Mouse (Mus musculus) mouse embryonic stem cell (cell line): ENCODE results near the gene Fbxo34.

Experiments
- in situ Hi-C, 2 experiments: fragments of 300-500 bp; cut with MboI; formaldehyde crosslinking; loops; 1 replicate in 1 of 2; 3 replicates in 1 of 2; pipeline ENCODE4 v1.14.3; 2019 to 2020; ENCODE audit warnings: low sequenced_read_pairs in 2 of 2, low pct_unique_long_range_greater_than_20kb in 1 of 2, mixed read lengths in 1 of 2; ENCODE audit not compliant: unreplicated experiment in 1 of 2

The Fbxo34 gene

DNA sequence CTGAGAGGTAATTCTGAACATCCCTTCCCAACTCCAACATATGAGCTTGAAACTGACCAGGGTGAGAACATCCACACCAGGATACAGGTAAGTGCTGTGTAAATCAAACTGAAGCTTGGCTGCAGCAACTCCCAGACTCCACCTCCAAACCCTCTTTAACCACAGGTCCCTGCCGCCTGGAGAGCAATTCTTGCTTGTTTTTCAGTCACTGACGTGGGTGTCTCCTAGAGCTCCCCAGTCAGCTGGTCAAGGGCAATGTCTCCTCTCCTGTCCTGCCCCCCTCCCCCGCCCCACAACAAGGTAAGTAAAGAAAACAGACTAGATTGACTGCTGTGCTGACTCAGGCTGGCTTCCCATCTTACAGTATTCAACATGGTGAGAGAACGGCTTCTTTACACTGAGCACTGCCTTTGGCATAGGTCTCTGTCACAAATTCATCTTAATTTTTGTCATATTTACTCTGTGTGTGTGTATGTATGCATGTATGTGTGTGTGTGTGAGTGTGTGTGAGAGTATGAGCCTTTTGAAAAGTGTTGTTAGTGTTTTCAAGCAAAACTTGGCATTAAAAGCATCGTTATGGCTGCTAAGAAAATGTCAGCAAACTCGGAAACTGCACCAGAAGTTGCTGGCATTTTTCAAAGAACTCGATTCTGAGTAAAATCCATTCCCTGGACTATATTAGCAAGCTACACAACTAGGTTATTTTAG lies 15.4 kb downstream of the Fbxo34 start:
- in situ Hi-C loops, result no loop called here

DNA sequence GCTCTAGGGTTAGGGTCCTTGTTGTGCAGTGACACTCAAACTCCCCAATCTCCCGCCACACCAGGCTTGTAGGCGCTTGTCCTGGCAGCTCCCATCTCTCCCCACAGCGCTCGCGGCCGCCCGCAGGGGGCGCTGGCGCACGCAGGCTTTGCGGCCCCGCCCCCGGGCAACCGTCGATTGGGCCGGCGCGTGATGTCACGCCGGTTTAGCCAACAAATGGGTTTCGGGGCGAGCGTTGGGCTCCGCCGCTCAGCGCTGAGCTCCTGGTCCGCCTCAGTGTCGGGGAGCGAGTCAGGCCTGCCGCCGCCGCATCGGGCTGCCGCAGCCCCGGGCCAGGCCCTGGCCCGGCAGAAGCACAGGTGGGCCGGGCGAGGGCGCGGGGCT lies 22.1 kb downstream of the Fbxo34 start:
- in situ Hi-C loops, result no loop called here

DNA sequence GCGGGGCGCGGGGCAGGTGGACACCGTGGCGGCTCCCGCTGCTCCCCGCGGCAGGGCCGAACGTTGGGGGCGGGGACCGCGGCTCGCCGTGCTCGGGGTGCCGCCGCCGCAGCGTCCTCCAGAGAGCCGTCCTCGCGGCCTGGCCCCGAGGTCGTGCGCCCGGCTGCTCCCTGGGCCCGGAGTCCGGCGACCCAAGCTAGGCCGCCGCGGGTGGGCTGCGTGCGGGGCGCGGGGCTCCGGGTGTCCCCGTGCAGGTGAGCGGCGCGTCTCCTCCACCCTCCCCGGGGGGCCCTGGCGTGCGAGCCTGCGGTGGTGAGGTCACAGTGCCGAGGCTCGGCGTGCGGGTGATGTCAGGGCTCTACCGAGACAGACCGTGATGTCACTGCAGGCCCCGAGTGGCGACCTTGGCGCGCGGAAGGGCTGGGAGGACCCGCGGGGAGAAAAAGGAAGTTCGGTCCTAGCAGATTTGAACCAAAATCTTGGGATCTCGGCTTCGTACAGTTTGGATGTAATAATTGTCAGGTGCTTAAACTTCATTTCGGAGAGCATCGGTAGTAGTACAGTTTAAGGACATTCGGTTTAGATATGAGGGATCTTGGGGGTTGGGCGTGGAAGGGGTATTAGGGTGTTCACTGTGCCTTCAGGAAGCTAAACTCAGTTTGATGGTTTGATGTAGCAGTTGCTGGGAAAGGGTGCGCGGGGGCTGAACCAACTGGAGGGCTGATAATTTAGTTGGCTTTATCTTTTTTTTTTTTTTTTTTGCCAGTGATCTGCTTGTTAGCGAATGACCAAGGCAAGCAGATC lies 22.7 kb downstream of the Fbxo34 start:
- in situ Hi-C loops, result no loop called here

DNA sequence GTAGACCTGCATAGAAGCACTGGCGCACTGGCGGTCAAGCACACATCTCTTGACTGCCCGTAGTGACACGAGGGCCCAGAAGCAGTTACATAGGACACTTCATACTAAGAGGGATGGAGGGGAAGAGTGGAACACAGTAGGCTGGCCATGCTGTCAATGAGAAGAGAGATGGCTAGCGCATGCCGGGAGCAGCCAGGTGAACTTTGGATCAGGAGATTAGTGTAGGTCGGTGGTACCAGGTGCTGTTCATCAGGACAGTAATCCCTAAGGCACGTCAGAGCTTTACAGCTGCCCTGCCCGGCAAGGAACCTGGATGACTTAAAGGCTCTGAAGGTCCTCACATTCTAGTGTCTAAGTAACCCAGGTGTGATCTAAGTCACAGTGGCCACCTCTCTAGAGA lies 23.7 kb downstream of the Fbxo34 start:
- in situ Hi-C loops, result no loop called here

DNA sequence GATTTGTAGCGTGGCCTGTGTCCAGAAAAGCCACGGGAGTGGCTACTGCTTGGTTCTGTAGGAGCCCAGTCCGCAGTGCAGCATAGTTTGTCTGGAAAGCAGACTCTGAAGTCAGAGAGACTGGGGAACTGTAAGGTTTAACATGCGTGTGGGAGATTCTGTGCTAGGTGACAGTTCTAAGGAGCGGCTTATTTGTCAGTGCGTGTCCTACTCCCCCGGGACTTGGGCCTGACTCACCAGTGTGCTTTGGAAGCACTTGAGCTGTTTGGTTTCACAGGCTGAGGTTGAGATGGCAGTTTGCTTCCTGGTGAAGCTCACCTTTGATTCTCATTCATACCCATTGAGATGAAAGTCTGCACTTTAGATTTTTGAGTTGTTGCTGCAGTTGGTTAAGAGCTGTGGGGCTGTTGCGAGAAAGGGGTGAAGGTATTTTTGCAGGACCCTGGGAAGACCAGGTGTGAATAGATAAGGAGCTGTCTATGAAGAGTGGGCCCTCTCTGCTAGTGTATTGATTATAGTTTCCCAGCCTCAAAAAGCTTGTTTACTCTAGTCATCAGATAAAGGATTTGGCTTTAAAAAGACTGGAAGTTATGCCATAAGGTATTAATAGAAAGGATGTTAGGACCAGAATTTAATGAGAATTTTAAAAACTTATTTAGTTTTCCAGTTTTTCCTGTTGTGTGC lies 24.5 kb downstream of the Fbxo34 start:
- in situ Hi-C loops, result no loop called here

DNA sequence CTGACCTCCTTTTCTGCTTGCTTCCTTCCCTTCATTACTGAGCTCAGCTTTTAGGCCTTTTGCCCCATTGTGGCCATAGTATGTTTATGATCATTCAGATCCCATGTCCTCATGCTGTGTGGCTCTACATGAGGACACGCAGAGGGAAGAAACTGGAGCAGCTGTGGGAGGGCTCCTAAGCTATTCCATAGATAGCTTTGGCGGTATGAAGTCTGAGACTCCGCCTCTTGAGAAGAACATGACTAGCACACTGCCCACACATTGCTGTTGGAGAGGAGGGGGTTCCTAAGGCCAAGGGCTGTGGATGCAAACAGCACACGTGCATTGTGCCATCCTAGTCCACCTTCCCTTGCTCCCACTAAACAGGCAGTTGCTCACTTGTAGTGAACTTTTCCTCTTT lies 26.0 kb downstream of the Fbxo34 start:
- in situ Hi-C loops, result no loop called here

DNA sequence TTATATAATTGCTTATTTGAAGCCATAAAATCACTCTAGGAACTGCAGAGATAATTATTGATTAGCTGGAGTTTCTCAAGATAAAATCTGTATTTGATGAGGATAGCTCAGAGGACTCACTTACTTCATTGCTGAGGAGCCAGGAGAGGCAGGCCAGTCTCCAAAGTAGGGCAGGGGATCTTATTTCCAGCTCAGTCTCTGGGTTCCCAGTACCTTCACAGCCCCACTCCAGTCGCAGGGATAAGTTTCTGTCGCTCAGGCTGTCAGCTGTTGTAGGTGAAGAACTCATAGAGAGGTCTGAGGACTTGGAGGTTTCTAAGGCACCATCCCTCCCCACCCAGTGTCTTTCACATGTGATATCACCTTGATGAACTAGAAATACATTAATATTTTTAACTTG lies 27.5 kb downstream of the Fbxo34 start:
- in situ Hi-C loops, result no loop called here

DNA sequence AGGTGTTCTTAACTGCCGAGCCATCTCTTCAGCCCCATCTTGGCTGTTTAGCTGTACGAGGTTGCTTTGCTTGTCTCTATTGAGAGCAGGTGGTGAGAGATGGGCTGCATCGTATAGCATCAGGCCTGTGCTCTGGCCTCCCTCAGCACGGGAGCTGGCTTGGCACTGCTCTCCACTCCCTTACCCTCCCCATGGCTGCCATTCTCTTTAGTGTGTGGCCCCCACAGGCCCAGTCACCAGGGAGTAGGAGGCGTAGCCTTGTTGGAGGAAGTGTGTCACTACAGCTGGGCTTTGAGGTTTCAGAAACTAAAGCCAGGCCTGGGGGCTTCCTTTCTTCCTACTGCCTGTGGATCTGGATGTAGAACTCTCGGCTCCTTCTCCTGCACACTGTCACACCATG lies 32.0 kb downstream of the Fbxo34 start:
- in situ Hi-C loops, result no loop called here

DNA sequence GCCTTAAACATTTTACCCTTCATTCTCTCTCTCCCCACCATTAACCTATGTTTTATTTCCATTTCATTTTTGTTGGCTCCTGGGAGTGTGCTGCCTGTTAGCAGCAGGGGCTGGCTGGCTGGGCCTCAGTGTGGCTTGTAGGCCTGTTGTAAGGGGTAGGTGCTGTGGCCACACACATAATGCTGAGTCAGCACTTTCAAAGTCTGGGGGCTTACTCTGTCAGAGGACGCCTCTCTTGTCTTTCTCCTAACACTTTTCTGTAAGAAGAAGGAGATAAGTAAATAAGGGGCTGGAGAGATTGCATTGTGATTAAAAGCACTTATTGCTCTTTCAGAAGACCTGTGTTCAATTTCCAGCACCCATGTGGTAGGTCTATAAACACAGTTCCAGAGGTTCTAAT lies 32.9 kb downstream of the Fbxo34 start:
- in situ Hi-C loops, result no loop called here

DNA sequence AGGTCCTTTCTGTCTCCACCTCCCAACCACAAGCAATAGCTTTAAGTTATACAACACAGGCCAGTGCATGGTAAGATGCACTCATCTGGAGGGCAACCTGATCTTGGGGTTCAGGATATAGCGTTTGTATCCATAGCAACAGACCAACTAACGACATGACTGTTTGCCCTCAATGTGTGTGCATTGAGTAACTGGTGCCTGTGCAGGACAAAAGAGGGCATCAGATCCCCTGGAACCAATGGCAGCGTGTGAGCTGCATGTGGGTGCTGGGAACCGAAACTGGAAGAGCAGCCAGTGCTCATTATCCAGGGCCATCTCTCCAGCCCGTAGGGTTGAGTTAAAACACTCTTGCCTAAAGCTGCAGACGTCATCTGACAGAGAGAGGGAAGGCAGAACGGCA lies 38.5 kb downstream of the Fbxo34 start:
- in situ Hi-C loops, result no loop called here

DNA sequence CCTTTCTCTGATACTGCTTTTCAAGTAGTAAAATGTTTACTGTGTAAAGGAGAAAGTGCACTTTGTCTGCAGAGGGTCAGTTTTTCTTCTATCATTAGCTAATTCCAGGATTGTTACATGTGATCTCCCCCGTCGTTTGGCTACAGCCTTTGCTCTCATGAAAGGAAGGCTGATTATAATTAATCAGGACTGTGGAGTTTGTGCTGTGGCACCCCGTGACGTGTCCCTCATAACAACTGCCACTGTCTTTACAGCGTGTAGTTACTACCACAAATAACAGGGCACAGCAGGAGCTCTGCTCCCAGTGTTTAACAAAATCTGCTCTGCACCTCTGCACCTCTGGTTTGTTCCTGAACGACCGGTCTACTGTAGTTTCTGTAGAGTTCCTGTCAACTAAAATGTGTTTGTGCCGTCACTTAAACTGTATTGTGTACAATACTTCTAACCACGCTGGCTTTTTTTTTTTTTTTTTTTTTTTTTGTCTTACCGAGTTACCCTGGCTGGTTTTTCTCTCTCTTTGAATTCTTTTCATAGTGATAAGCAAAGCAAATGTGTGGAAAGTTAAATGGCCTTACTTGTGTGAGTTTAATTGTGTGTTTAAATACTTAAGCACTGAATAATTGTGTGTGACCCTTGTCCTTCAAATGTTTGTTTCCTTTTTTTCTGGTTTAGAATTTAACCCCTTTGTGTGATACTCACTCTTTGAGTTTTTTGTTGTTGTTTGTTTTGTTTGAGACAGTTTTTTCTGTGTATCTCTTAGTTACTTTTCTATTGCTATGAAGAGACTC lies 39.3 kb downstream of the Fbxo34 start:
- in situ Hi-C loops, result no loop called here

DNA sequence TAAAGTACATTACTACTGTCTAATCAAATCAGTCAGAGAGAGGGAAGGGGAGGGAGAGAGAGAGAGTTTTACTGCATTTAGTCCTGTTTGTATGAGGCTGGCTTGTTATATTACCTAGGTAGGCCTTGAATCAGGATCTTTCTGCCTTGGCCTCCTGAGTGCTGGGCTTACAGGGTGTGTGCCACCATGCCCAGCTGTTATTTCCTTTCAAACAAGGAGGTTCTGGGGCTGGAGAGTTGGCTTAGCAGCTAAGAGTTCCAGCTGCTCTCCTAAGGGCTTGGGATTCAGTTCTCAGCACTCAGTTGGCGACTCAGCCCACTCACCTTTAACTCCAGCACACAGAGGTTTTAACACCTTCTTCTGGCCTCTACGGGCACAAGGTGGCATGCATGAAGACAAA lies 40.5 kb downstream of the Fbxo34 start:
- in situ Hi-C loops, result no loop called here

DNA sequence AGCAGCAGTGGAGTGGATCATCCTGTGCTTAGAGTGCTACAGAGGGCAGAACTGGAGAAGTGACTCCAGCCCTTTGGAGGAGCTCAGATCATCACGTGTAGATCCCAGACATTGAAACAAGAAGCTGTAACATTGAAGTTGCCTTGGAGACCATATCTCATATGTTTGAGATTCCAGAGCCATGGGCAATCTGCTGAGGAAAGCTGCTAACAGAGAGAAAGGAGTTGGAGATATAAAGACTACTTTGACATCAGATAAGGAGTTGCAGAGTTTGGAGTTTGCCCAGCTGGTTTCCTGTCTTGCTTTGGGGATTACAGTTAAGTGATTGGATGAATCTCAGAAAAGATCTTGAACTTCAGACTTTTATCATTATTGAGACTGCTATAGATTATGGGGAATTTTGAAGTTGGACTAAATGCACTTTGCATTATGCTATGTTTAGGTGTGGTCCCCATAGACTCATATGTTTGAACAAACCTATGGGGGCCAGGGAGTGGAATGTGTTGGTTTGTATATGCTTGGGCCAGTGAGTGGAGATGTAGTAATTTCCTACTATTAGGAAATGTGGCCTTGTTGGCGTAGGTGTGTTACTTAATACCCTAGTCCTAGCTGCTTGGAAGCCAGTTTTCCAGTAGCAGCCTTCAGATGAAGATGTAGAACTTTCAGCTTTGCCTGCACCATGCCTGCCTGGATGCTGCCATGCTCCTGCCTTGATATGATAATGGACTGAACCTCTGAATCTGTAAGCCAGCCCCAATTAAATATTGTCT lies 43.6 kb downstream of the Fbxo34 start:
- in situ Hi-C loops, result no loop called here

DNA sequence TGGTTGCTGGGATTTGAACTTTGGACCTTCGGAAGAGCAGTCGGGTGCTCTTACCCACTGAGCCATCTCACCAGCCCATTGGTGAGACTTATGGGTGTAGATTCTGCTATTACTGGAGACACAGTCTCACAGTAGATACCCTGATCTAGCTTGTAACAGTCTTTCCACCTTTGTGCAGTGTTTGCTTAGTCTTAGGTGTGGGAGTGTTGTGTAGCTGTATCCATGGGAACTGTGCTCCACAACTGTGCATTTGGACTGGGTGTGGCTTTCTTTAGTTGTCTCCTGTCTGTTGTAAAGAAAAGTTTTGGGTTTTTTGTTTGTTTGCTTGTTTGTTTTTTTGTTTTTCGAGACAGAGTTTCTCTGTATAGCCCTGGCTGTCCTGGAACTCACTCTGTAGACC lies 45.7 kb downstream of the Fbxo34 start:
- in situ Hi-C loops, result no loop called here

DNA sequence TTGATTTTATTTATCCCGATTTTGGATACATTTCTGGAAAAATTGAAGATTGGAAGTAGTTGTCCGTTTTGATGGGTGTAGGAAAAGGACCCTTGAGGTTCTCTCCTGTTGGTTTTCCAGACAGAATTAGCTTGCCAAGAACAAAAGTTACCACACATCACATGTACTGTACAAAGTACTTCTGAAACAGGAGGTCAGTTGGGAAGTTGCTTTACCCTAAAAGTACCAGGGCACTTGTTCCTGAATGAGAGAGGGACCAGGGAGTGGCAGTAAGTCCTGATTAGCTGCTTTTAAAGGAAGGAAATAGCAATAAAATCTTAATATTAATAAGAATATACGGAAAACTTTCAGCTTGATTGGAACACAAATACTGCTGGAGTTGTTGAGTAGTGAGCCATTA lies 46.9 kb downstream of the Fbxo34 start:
- in situ Hi-C loops, result no loop called here

DNA sequence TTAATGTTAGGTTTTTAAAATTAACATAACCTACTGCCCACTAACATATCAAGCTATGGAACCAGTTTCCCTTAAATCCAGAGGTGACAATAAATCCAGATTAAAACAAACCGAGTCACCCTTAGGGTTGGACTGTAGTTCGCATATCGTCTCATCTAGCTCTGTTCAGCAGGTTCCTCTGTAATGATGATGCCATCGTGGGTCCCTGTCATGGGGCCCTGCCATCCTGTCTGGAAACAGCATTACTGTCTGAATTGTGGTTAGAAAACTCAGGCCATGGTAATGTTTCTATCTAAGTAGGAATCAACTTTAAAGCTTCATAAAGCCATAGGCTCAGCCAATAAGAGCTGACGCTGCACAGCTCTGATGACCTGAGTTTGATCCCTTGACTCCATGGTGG lies 48.4 kb downstream of the Fbxo34 start:
- in situ Hi-C loops, result no loop called here

DNA sequence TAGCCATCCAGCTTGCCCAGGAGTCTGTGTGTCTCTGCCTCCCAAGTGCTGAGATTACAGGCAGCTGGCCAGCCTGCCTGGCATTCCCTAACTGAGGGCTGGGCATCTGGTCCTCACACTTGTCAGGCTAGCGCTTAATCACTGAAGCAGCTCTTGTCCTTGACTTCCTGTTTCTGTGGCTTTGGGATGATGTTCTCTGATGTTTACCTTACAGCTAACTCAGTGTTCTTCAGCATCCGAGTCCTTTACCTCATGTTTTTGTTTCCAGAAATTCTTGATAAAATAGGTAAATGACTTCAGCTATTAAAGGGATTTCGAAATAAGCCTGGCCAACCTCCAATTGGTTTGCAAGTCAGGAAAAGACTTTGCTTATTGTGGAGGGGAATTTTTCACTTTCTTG lies 53.8 kb downstream of the Fbxo34 start:
- in situ Hi-C loops, result no loop called here

DNA sequence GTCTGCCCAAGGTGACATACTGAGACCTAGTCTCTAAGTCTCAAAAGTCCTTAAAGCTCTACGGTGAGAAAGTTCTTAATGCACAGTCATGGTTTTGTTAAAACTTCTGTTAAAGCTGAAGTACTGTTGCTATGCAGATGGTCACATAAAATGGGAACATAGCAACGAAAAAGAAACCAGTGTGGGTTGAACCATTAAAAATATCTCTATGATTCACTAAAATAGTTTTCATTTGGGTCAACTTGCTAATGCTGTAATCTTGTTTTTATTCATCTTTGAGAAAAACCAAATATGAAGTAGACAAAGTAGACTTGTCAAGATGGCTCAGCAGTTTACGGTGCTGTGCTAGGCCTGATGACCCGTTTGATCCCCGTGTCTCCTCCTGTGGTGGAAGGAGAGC lies 56.5 kb downstream of the Fbxo34 start:
- in situ Hi-C loops, result no loop called here
